Mouse (Mus musculus) forebrain, embryonic 15.5 days (tissue): ENCODE data around the gene Tmem33. TPM values are rescaled to one million over a fixed set of nuclear protein-coding genes. Genes with fewer than 3 reads are reported as not detected.

Experiments
- ATAC-seq: fragments of 200-750 bp; cut with Nextera tagmentation; replicated peaks from 2 replicates; pipeline ENCODE4 v1.8.0; 2017; ENCODE audit warnings: mild to moderate bottlenecking, moderate TSS enrichment, moderate library complexity
- H3K27ac ChIP-seq: fragments of 300-500 bp; sonication (generic); replicated peaks from 2 replicates; pipeline ENCODE4 v1.5.1; 2015; ENCODE audit warnings: mild to moderate bottlenecking, inconsistent platforms
- H3K27me3 ChIP-seq: fragments of 300-500 bp; sonication (generic); 2 replicates; pipeline ENCODE4 v1.6.1; 2015; ENCODE audit warnings: inconsistent platforms
- H3K36me3 ChIP-seq: fragments of 300-500 bp; sonication (generic); 2 replicates; pipeline ENCODE4 v1.6.1; 2015; ENCODE audit warnings: mild to moderate bottlenecking, inconsistent platforms
- H3K4me1 ChIP-seq: fragments of 300-500 bp; sonication (generic); 2 replicates; pipeline ENCODE4 v1.6.1; 2015; ENCODE audit warnings: inconsistent platforms
- H3K4me2 ChIP-seq: fragments of 300-500 bp; sonication (generic); replicated peaks from 2 replicates; pipeline ENCODE4 v1.6.1; 2015; ENCODE audit warnings: mild to moderate bottlenecking, inconsistent platforms
- H3K4me3 ChIP-seq: fragments of 300-500 bp; sonication (generic); 2 replicates; pipeline ENCODE4 v1.5.1; 2015; ENCODE audit warnings: mild to moderate bottlenecking, inconsistent platforms
- H3K9ac ChIP-seq: fragments of 300-500 bp; sonication (generic); replicated peaks from 2 replicates; pipeline ENCODE4 v1.6.1; 2015; ENCODE audit warnings: mild to moderate bottlenecking, inconsistent platforms
- H3K9me3 ChIP-seq: fragments of 300-500 bp; sonication (generic); 2 replicates; pipeline ENCODE4 v1.6.1; 2016; ENCODE audit warnings: inconsistent platforms
- WGBS: fragments of 180-500 bp; shearing (Covaris S2); methylation state at CpG from one replicate; pipeline ENCODE4 v1.1.7; 2015; ENCODE audit warnings: mixed read lengths; 5-methylcytosine and 5-hydroxymethylcytosine counted together
- polyA plus RNA-seq: library from polyadenylated mRNA; unstranded; fragments of >200 nt; fragmentation: Nextera tagmentation; extraction: Ambion mirVana; gene quantifications from 2 replicates; pipeline ENCODE4 v1.2.1, GENCODE M21; 2015

The Tmem33 gene
- polyA plus RNA-seq = 75.8 and 80.5 TPM in 2 replicates

DNA sequence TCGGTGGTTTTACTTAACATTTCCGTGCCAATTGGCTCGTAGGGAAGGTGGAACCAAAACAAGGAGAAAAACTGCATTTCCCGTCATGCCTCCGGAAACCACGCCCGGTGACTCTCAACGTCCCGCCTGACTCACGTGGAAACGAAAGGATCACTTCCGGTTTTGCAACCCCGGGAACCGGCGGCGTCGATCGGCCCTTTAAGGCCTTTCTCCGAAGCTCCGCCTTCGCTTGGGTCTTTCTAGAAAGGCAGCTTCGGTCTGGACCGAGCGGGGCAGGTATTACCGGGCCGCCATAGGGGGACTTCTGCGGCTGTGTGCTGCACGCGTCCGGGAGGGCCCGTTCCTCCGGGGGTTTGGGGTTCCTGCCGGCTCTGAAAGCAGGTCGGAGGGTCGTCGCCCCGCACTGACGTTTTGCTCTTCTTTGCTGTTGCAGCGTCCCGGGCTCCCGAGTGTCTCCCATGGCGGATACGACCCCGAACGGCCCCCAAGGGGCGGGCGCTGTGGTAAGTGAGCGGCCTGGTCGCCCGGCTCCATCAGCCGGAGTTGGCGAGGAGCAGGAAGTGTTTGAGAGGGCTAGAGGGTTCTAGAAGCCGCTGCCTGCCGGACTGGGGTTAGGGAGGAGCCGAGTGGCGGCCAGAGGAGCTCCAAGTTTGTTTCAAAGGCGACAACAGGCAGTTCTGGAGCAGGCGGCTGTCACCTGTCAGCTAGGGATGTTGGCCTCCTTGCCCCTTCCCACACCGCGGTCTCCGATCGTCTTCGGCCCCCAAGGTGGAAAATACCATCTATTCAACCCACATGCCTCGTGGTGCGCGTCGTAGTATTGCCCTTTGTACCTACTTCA is at the start of gene Tmem33:
Gene Tmem33, plus strand, starts transcription at position 35 of the 841 bp plus-strand sequence.
- under 1% methylated on average over 67 of the region's 67 CpGs for WGBS

GRCm38 (mm10) chr5:67213168-67213567 is 47.2 kb upstream of the Tmem33 start:
- WGBS = 26% methylated on average over 5 of the region's 5 CpGs
- peaks cover 16% of the 10 kb centered on the region for H3K4me1 ChIP-seq
- H3K36me3 ChIP-seq = no peaks in the 10 kb centered on the region
- ATAC-seq = no peak
- H3K4me3 ChIP-seq = no peak overlapping the region
- H3K27me3 ChIP-seq = peaks cover 44% of the 10 kb centered on the region
- H3K9ac ChIP-seq = no peak overlapping the region
- no peaks in the 10 kb centered on the region for H3K9me3 ChIP-seq
- H3K27ac ChIP-seq = no peak overlapping the region
- H3K4me2 ChIP-seq = no peak overlapping the region

More for the DNA sequence above, at the start of gene Tmem33:
- Histone ChIP-seq H3K9ac (peak within 1 kb of the TSS; percentile 69), H3K9me3 (no peaks in the 10 kb centered on the region), H3K4me2 (peak within 1 kb of the TSS; percentile 57), H3K36me3 (peaks cover 25% of the 10 kb centered on the region), H3K27ac (peak within 1 kb of the TSS; percentile 90), H3K4me1 (peaks cover 25% of the 10 kb centered on the region), H3K4me3 (peak within 1 kb of the TSS; percentile 63), H3K27me3 (no peaks in the 10 kb centered on the region)
- peak; percentile 93 for ATAC-seq

- Histone ChIP-seq H3K27ac (no peak overlapping the region), H3K27me3 (peaks cover 66% of the 10 kb centered on the region), H3K4me1 (peaks cover 16% of the 10 kb centered on the region), H3K9me3 (no peaks in the 10 kb centered on the region), H3K36me3 (no peaks in the 10 kb centered on the region), H3K9ac (no peak overlapping the region; the same call in 1 of the 2 replicates), H3K4me3 (peak overlapping the region; percentile 19), H3K4me2 (peak overlapping the region; percentile 46)
- ATAC-seq = no peak
- 2% methylated on average over 28 of the region's 28 CpGs for WGBS
These were observed 45.0 kb upstream of the Tmem33 start for GRCm38 (mm10) chr5:67215121-67216030.

GRCm38 (mm10) chr5:67216031-67216778 is 44.2 kb upstream of the Tmem33 start:
- under 1% methylated on average over 49 of the region's 49 CpGs for WGBS
- Histone ChIP-seq H3K4me3 (peak overlapping the region; percentile 19), H3K4me1 (peaks cover 16% of the 10 kb centered on the region), H3K27me3 (peaks cover 72% of the 10 kb centered on the region), H3K36me3 (no peaks in the 10 kb centered on the region), H3K9me3 (no peaks in the 10 kb centered on the region), H3K4me2 (peak overlapping the region; percentile 46), H3K9ac (no peak overlapping the region), H3K27ac (no peak overlapping the region)
- peak; percentile 55 for ATAC-seq

DNA sequence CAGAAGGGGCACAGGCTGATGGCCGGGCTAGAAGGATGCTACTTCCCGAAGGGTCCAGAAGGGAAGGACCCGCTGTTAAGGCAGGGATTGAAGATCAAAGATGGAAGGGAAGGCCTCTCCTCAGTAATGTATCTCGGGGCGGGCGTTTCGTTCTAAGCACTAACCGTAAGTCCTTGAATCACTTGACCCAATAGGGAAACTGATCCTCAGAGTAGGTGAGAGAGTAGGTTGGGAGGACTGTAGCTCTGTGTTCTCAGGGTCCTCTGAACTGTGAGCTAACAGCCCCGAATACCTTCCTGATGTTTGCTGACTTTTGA is 43.6 kb upstream of the Tmem33 start:
- H3K9ac ChIP-seq = no peak overlapping the region
- peak overlapping the region; percentile 46 for H3K4me2 ChIP-seq
- no peaks in the 10 kb centered on the region for H3K36me3 ChIP-seq
- H3K4me3 ChIP-seq = peak overlapping the region; percentile 19
- H3K9me3 ChIP-seq = no peaks in the 10 kb centered on the region
- H3K27me3 ChIP-seq = peaks cover 77% of the 10 kb centered on the region
- peaks cover 16% of the 10 kb centered on the region for H3K4me1 ChIP-seq
- WGBS = 4% methylated on average over 9 of the region's 9 CpGs
- no peak for ATAC-seq
- H3K27ac ChIP-seq = no peak overlapping the region

DNA sequence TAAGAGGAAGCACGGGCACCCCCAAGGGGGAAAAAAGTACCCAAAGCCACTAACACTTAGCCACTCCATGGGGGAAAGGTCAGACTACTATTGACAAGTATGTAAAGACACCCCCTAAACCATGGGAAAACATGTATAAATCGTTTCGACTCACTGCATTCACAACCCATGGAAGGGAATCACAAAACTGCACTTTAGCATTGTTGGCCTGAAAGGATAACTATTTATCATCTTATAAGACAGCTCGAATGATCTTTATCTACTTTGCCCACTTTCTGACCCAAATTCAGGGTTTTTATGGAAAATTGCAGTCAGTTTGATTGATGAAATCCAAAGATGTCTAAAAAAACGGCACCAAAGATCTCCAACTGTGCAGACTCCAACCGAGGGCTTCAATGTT is 38.5 kb upstream of the Tmem33 start:
- Histone ChIP-seq H3K36me3 (no peaks in the 10 kb centered on the region), H3K4me3 (no peak overlapping the region), H3K27ac (no peak overlapping the region), H3K4me1 (peaks cover 12% of the 10 kb centered on the region), H3K9ac (no peak overlapping the region), H3K9me3 (no peaks in the 10 kb centered on the region), H3K4me2 (peak overlapping the region; percentile 49), H3K27me3 (peaks cover 88% of the 10 kb centered on the region)
- 3% methylated on average over 6 of the region's 6 CpGs for WGBS
- ATAC-seq = no peak

DNA sequence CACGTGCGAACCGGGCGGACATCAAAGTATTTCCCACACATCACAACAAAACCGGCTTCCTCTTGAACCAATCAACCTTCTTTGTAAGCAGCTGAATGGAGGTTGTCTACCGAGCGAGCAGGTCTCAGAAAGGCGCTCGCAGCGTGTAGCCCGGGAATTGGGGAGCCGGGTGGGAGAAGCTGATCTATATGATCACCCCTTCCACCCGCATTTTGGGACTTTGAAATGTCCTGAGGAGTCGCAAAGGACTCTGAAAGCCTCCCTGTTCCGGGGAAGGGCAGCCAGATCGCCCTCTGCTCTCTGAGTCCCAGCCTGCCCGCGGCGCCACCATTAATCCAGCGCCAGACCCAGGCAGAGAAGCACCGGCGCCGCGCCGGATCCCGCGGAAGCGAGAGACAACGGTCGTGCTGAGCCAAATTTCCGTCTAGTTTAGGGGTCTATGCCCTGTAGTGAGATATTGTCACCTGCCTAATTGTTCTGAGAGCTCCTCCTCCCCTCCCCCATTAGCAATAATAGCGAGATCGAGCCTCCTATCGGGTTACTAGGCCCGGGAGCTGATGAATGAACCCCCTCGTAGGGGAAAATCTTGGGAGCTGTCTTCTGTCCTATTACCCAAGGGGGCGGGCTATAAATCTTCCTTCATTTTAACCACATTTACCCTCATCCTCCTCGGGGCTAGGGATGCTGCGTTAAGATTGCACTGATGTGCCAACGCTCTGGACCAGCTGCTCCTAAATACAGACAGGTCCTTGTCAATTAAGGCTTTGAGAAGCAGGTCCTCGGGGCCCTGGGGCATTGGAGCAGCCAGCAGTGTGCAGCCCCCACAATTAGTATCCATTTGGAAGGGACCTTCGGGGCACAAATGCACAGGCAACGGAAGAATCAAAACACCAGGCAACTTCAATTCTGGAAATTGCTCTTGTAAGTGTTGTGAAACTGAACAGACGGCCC is 37.6 kb upstream of the Tmem33 start:
- Histone ChIP-seq H3K9ac (no peak overlapping the region), H3K36me3 (no peaks in the 10 kb centered on the region), H3K4me1 (peaks cover 12% of the 10 kb centered on the region), H3K27ac (no peak overlapping the region), H3K9me3 (no peaks in the 10 kb centered on the region), H3K4me3 (peak overlapping the region; percentile 31), H3K27me3 (peaks cover 92% of the 10 kb centered on the region), H3K4me2 (peak overlapping the region; percentile 49)
- peak; percentile 41 for ATAC-seq
- 3% methylated on average over 44 of the region's 44 CpGs for WGBS

DNA sequence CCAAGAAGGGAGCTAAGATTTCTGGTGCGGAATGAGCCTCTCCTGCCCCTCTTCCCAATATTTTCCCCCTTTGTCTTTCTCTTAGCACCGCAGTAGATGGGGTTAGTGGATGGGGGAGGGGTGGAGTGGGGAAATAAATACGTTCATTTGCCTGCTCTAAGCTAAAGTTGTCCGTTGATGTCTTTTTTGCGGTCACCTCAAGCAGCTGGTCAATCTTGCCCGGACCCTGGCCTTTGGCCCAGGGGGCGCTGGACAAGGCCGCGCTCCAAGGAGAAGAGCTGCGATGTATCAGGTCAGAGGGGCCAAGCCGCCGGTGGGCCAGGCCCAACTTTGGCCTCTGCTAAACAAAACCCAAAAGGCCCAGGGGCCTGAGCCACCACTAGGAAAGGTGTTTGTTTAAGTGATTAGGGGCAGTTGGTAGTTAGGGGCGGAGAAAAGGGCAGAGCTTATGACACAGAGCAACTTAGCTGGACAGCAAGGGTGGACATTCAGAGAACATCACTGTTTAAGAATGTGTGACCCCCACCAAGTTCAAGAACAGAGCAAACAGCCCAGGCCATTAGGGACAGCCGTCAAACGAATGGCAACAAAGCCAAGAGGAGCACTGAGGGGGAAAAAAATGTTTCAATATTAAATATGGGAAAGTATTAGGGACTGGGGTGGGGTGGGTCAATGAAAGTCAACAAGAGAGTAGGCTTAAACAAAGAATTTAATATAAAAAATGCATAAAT is 36.8 kb upstream of the Tmem33 start:
- peaks cover 91% of the 10 kb centered on the region for H3K27me3 ChIP-seq
- H3K9ac ChIP-seq = no peak overlapping the region
- no peaks in the 10 kb centered on the region for H3K36me3 ChIP-seq
- no peak overlapping the region for H3K4me2 ChIP-seq
- H3K4me3 ChIP-seq = no peak overlapping the region
- H3K27ac ChIP-seq = no peak overlapping the region
- no peaks in the 10 kb centered on the region for H3K9me3 ChIP-seq
- 14% methylated on average over 15 of the region's 15 CpGs for WGBS
- peaks cover 16% of the 10 kb centered on the region for H3K4me1 ChIP-seq
- ATAC-seq = no peak

DNA sequence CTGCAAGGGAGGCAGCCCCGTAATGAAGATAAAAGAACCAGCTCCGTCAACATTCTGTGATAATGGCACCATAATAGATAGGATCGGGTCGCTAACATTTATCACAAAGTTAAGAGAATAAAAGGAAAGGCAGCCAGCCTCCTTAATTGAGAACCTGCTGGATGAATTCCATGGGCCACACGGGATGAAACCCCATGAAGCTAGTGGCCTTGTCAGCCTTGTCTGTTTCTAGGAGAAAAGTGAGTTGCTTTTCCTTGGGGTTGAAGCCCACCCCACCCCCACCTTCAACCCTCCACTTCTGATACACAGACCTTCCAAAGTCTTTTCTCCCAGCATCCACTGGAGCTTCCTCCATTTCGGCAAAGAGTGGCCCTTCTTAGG is 36.3 kb upstream of the Tmem33 start:
- ATAC-seq = no peak
- no peak overlapping the region for H3K9ac ChIP-seq
- H3K4me3 ChIP-seq = no peak overlapping the region
- H3K4me2 ChIP-seq = no peak overlapping the region
- H3K4me1 ChIP-seq = peaks cover 18% of the 10 kb centered on the region
- 20% methylated on average over 6 of the region's 6 CpGs for WGBS
- H3K9me3 ChIP-seq = no peaks in the 10 kb centered on the region
- no peak overlapping the region for H3K27ac ChIP-seq
- peaks cover 90% of the 10 kb centered on the region for H3K27me3 ChIP-seq
- H3K36me3 ChIP-seq = no peaks in the 10 kb centered on the region

DNA sequence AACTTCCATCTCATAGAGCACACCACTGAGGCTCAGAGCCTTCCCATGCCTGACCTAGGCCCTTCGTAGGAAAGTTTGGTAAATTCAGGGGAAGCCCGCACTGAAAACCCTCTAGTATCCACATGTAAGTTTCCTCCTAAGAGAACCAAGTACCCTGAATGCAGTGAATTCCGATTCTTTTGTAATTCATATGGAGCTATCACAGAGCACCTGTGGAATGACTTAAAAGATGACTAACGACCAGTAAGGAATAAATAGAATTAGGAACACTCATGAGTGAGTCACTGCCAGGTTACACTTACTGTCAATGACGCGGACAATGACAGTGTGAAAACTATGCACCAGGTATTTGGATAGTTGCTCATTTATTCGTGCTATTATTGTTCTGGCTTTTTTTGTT is 34.6 kb upstream of the Tmem33 start:
- H3K4me1 ChIP-seq = peaks cover 25% of the 10 kb centered on the region
- no peaks in the 10 kb centered on the region for H3K36me3 ChIP-seq
- H3K9me3 ChIP-seq = no peaks in the 10 kb centered on the region
- WGBS = 45% methylated on average over 7 of the region's 7 CpGs
- no peak overlapping the region for H3K9ac ChIP-seq
- no peak for ATAC-seq
- H3K27ac ChIP-seq = no peak overlapping the region
- no peak overlapping the region for H3K4me2 ChIP-seq
- H3K4me3 ChIP-seq = no peak overlapping the region
- peaks cover 83% of the 10 kb centered on the region for H3K27me3 ChIP-seq
